Mouse (Mus musculus) liver, embryonic 12.5 days (tissue): ENCODE data around the gene Serpinb12. TPM values are rescaled to one million over a fixed set of nuclear protein-coding genes. Genes with fewer than 3 reads are reported as not detected.
"Not testable (repeated sequence)": the region's sequence is repeated elsewhere in the genome, so short reads cannot be mapped to it uniquely, and the experiment has no call there.

Experiments used
- ATAC-seq: fragments of 200-750 bp; cut with Nextera tagmentation; 2 replicates; pipeline ENCODE4 v1.8.0; 2017; ENCODE audit warnings: moderate number of reproducible peaks, mild to moderate bottlenecking, moderate library complexity
- H3K27ac ChIP-seq: fragments of 300-500 bp; sonication (generic); 2 replicates; pipeline ENCODE4 v1.5.1; 2016; ENCODE audit warnings: mild to moderate bottlenecking
- H3K27me3 ChIP-seq: fragments of 300-500 bp; sonication (generic); replicated peaks from 2 replicates; pipeline ENCODE4 v1.6.1; 2016; ENCODE audit warnings: mild to moderate bottlenecking, moderate library complexity
- H3K36me3 ChIP-seq: fragments of 300-500 bp; sonication (generic); 2 replicates; pipeline ENCODE4 v1.6.1; 2016; ENCODE audit warnings: mild to moderate bottlenecking, moderate library complexity
- H3K4me1 ChIP-seq: fragments of 300-500 bp; sonication (generic); 2 replicates; pipeline ENCODE4 v1.6.1; 2016
- H3K4me2 ChIP-seq: fragments of 300-500 bp; sonication (generic); 2 replicates; pipeline ENCODE4 v1.6.1; 2016; ENCODE audit warnings: mild to moderate bottlenecking, moderate library complexity
- H3K4me3 ChIP-seq: fragments of 300-500 bp; sonication (generic); 2 replicates; pipeline ENCODE4 v1.5.1; 2016; ENCODE audit warnings: mild to moderate bottlenecking, moderate library complexity
- H3K9ac ChIP-seq: fragments of 300-500 bp; sonication (generic); 2 replicates; pipeline ENCODE4 v1.6.1; 2016; ENCODE audit warnings: mild to moderate bottlenecking, moderate library complexity
- H3K9me3 ChIP-seq: fragments of 300-500 bp; sonication (generic); replicated peaks from 2 replicates; pipeline ENCODE4 v1.6.1; 2016; ENCODE audit warnings: mild to moderate bottlenecking, moderate library complexity
- WGBS: fragments of 180-500 bp; shearing (Covaris S2); methylation state at CpG from one replicate; pipeline ENCODE4 v1.1.7; 2016; ENCODE audit not compliant: insufficient replicate concordance; 5-methylcytosine and 5-hydroxymethylcytosine counted together
- polyA plus RNA-seq: library from polyadenylated mRNA; unstranded; fragments of >200 nt; fragmentation: Nextera tagmentation; extraction: Ambion mirVana; gene quantifications from 2 replicates; pipeline ENCODE4 v1.2.1, GENCODE M21; 2016

Serpinb12 gene
- polyA plus RNA-seq = not detected in 2 replicates

DNA sequence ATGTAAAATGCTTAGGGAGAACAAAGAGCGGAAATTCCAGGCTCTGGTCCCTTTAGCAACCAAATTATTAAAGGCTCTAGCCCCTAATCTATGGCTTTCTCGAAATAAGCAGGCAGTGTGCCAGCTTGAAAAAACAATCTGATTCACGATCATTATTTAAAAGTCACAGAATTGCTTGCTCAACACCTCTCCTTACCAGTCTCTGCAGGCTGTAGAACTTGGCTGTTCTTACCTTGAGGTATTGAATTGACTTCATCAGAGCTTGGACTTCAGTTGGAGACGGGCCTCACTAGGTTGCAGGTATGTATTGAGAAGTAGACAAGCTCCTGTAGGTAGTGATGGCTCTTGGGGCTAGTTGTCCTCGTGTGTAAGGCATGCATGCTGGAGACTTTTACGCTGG, at the start of gene Serpinb12:
Gene Serpinb12, plus strand, starts transcription at position 185 of the 400 bp plus-strand sequence.
- Histone ChIP-seq H3K27me3 (no peaks in the 10 kb centered on the region), H3K4me2 (no peak within 1 kb of the TSS), H3K4me1 (no peaks in the 10 kb centered on the region), H3K9ac (no peak within 1 kb of the TSS), H3K4me3 (no peak within 1 kb of the TSS), H3K36me3 (no peaks in the 10 kb centered on the region), H3K27ac (no peak within 1 kb of the TSS), H3K9me3 (no peaks in the 10 kb centered on the region)
- no peak for ATAC-seq
- WGBS = 66% methylated on average over 6 of the region's 6 CpGs

DNA sequence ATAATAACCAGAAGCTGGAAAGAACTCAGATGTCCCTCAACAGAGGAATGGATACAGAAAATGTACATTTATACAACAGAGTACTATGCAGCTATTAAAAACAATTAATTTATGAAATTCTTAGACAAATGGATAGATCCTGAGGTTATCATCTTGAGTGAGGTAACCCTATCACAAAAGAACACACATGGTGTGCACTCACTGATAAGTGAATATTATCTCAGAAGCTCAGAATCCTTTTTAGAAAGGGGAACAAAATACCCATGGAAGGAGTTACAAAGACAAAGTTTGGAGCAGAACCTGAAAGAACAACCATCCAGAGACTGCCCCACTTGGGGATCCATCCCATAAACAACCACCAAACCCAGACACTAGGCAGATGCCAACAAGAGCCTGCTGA, 39.1 kb upstream of the Serpinb12 start:
- H3K27me3 ChIP-seq, H3K36me3 ChIP-seq, H3K27ac ChIP-seq, H3K4me1 ChIP-seq, ATAC-seq, H3K9me3 ChIP-seq, H3K9ac ChIP-seq, H3K4me2 ChIP-seq, H3K4me3 ChIP-seq: not testable (repeated sequence)

DNA sequence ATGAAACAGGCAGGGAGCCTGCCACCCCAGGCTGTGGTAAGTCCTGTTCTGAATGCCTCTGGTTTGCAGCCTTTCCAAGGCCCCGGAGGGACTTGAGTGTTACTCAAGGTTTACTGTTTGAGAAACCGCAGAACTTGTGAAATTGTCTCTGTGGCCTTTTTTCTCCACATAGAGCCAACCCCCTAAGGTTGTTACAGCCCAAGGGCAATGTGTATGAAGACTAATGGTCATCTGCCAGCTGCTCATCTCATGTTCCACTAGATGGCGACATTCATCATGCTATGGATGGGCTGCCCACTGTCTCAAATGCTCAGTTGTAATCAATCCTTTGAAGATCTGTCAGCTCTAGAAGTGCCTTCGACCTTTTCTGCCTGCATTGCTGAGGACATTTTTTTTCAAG, 32.8 kb upstream of the Serpinb12 start:
- no peaks in the 10 kb centered on the region for H3K4me1 ChIP-seq
- no peak overlapping the region for H3K27ac ChIP-seq
- H3K9ac ChIP-seq = no peak overlapping the region
- no peak overlapping the region for H3K4me2 ChIP-seq
- WGBS = 14% methylated on average over 4 of the region's 4 CpGs
- no peaks in the 10 kb centered on the region for H3K36me3 ChIP-seq
- ATAC-seq = no peak
- no peaks in the 10 kb centered on the region for H3K9me3 ChIP-seq
- H3K4me3 ChIP-seq = no peak overlapping the region
- H3K27me3 ChIP-seq = no peaks in the 10 kb centered on the region

DNA sequence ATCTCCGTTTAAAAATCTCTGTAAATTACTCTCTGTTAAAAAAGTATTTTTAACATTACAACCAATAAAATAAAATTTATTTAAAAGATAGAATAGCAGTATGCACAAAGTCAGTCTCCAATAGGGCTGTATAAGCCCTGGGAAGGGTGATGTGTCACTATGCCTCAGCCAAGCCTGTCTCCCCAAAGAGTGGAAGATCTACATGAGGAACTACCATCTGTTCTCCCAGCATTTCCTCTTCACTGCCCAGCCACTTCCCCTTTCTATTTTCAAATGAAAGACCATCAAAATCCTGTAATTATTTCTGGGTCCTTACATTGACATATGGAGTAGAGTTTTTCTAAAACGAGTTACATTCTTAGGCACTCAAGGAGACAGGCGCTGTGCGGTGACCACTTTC, 2.3 kb upstream of the Serpinb12 start:
- no peaks in the 10 kb centered on the region for H3K27me3 ChIP-seq
- H3K27ac ChIP-seq = no peak overlapping the region
- no peaks in the 10 kb centered on the region for H3K9me3 ChIP-seq
- no peak overlapping the region for H3K9ac ChIP-seq
- no peaks in the 10 kb centered on the region for H3K4me1 ChIP-seq
- H3K4me3 ChIP-seq = no peak overlapping the region
- 35% methylated on average over 4 of the region's 4 CpGs for WGBS
- no peaks in the 10 kb centered on the region for H3K36me3 ChIP-seq
- H3K4me2 ChIP-seq = no peak overlapping the region
- peak; percentile 44; the same call in 1 of the 2 replicates for ATAC-seq

DNA sequence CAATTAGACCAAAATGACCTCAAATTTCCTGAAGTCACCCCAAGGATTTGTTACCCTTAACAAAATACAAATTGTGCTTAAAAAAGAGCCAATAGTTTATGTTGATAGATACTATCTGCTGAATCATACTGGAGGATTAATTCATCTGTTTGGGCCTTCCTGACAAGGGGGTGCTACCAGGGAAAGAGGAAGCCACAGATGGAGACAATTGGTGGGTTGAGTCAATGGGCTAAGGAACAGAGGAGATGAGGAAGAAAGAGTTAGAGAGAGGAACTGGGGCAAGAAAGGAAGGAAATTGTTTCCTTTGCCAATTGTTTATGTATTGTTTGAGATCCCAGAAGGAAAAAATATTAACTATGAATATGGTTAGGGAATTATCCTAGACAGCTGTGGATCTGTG, 591 bp upstream of the Serpinb12 start:
- no peak overlapping the region for H3K9ac ChIP-seq
- no peak overlapping the region for H3K27ac ChIP-seq
- no peak overlapping the region for H3K4me3 ChIP-seq
- ATAC-seq = no peak
- no peaks in the 10 kb centered on the region for H3K27me3 ChIP-seq
- H3K4me2 ChIP-seq = no peak overlapping the region
- no peaks in the 10 kb centered on the region for H3K9me3 ChIP-seq
- H3K4me1 ChIP-seq = no peaks in the 10 kb centered on the region
- H3K36me3 ChIP-seq = no peaks in the 10 kb centered on the region

DNA sequence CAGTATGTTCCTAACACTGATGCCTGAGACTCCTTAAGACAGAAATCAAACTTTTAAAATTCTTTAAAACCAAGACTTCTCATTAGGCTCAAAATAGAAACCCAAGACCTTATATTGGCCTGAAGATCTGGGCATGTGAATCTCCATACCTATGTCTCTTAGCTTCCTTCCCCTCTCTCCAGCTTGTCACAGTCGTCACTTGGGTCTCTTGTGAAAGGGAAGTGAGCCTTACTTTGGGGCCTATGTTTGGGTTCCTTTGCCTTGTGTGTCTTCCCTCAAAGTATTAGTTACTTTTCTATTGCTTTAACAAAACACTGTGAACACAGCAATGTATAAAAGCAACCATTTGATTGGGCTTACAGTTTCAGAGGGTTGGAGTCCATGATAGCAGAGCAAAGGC, 13.0 kb downstream of the Serpinb12 start:
- H3K4me1 ChIP-seq = no peaks in the 10 kb centered on the region
- 35% methylated on average over 1 of the region's 1 CpGs for WGBS
- H3K27ac ChIP-seq = no peak overlapping the region
- no peak overlapping the region for H3K9ac ChIP-seq
- H3K36me3 ChIP-seq = no peaks in the 10 kb centered on the region
- no peaks in the 10 kb centered on the region for H3K9me3 ChIP-seq
- no peak overlapping the region for H3K4me2 ChIP-seq
- no peaks in the 10 kb centered on the region for H3K27me3 ChIP-seq
- no peak overlapping the region for H3K4me3 ChIP-seq
- ATAC-seq = no peak

DNA sequence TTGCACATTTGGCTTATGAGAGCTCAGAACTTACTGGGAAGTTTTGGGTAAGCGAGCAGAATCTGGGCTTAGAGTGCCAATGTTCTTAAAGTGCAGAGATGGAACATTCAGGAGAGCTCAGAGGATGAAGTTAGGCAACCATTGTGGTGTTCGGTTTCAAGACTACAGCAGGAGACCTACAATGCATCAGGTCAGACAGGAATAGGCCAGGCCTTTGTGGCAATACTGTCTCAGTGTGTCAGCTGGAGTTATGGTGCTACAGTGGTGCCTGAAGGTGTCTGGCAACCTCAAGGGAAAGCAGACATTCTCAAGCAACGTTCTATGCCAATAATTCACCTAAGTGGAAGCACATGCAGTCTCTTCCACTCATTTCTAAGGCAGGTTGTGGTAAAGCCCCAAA, 25.7 kb downstream of the Serpinb12 start:
- 54% methylated on average over 3 of the region's 3 CpGs for WGBS
- H3K9ac ChIP-seq = no peak overlapping the region
- H3K27ac ChIP-seq = no peak overlapping the region
- no peaks in the 10 kb centered on the region for H3K36me3 ChIP-seq
- no peak overlapping the region for H3K4me3 ChIP-seq
- no peaks in the 10 kb centered on the region for H3K9me3 ChIP-seq
- H3K4me1 ChIP-seq = no peaks in the 10 kb centered on the region
- no peak for ATAC-seq
- no peak overlapping the region for H3K4me2 ChIP-seq
- H3K27me3 ChIP-seq = no peaks in the 10 kb centered on the region

DNA sequence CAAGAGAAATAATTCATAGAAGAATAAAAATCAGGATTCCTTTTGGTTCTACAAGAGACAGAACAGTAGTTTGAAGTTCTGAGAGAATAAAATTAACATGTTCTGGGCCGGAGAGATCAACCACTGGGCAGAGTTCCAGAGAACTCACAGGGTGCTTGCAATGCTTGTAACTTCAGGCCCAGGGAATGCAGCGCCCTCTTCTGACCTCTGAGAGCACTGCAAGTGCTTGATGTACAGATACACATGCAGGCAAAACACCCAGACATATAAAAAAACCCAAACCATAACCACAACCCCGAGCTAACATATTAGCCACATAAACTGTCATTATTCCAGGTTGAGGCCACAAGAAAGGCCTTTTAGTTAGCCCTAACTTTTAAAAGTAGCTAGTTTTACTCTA, 26.8 kb downstream of the Serpinb12 start:
- no peak overlapping the region for H3K27ac ChIP-seq
- no peak for ATAC-seq

DNA sequence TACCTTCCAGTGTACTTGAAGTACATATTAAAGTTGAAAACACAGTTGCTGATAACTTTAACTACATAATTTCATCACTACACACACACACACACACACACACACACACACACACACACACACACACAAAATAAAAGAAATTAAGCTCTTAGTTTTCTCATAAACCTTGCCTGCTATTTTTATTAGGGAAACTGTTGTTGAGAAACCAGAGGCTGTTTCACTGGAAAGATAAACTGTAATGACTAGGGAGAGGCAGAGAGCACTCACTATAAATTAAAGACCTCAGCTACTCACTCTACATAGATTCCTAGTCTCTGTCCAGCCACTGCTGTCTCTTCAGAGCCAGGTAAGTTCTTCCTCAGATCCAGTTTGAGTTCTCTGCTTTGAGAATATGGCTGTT, 46.4 kb downstream of the Serpinb12 start, which contains the start of gene Serpinb13:
Gene Serpinb13, plus strand, starts transcription at position 301 of the 400 bp plus-strand sequence.
- Histone ChIP-seq H3K36me3 (no peaks in the 10 kb centered on the region), H3K27me3 (no peaks in the 10 kb centered on the region), H3K9me3 (no peaks in the 10 kb centered on the region), H3K4me2 (no peak within 1 kb of the TSS), H3K4me1 (no peaks in the 10 kb centered on the region), H3K9ac (no peak within 1 kb of the TSS), H3K27ac (no peak within 1 kb of the TSS), H3K4me3 (no peak within 1 kb of the TSS)
- no peak for ATAC-seq

More for the DNA sequence above, 26.8 kb downstream of the Serpinb12 start:
- WGBS = 29% methylated on average over 3 of the region's 3 CpGs
- H3K9ac ChIP-seq = no peak overlapping the region
- H3K4me3 ChIP-seq = no peak overlapping the region
- H3K9me3 ChIP-seq = no peaks in the 10 kb centered on the region
- H3K4me2 ChIP-seq = no peak overlapping the region
- no peaks in the 10 kb centered on the region for H3K4me1 ChIP-seq
- H3K36me3 ChIP-seq = no peaks in the 10 kb centered on the region
- no peaks in the 10 kb centered on the region for H3K27me3 ChIP-seq

DNA sequence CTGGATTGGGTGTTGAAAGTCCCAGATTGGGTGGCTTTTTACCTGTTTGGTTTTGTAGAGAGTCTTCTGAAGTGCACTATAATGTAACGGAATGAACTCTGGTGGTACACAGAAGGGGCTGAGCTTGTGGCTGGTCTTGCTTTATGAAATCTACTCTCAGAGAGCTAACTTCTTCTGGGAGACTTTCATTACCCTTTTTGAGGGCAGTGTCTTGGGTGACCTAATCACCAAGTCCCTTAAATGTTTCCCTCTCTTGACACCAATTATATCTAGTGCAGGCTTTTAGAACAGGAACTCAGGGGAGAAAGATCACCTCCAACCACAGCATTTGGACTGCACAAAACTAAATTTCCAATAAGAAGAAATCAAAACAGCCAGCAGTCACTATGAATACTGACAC, 48.8 kb downstream of the Serpinb12 start:
- no peak overlapping the region for H3K9ac ChIP-seq
- WGBS = 79% methylated on average over 1 of the region's 1 CpGs
- ATAC-seq = no peak
- H3K4me2 ChIP-seq = no peak overlapping the region
- H3K4me1 ChIP-seq = no peaks in the 10 kb centered on the region
- no peak overlapping the region for H3K27ac ChIP-seq
- no peak overlapping the region for H3K4me3 ChIP-seq
- H3K36me3 ChIP-seq = no peaks in the 10 kb centered on the region
- no peaks in the 10 kb centered on the region for H3K27me3 ChIP-seq
- no peaks in the 10 kb centered on the region for H3K9me3 ChIP-seq

DNA sequence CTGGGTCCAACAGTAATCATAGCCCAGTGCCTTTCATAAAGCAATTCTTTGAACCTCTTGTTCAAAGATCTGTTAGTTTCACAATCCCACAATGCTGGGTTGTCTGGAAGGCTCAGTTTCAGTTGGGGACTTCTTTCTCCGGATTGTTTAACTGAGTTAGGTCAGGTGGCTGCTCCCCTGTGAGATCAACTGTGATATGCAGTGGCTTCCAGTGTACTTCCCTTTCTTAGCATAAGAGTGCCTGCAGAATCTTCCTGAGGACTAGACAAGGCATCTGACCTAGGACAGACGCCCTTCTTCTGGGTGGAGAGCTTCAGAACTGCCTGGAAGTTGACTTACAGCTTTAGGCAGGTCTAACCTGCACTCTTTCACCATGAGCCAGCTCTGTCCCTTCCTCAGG, 49.6 kb downstream of the Serpinb12 start:
- no peaks in the 10 kb centered on the region for H3K36me3 ChIP-seq
- no peak overlapping the region for H3K4me2 ChIP-seq
- no peak overlapping the region for H3K9ac ChIP-seq
- no peaks in the 10 kb centered on the region for H3K9me3 ChIP-seq
- no peak overlapping the region for H3K4me3 ChIP-seq
- WGBS = 34% methylated on average over 2 of the region's 2 CpGs
- H3K27me3 ChIP-seq = no peaks in the 10 kb centered on the region
- H3K4me1 ChIP-seq = no peaks in the 10 kb centered on the region
- no peak for ATAC-seq
- no peak overlapping the region for H3K27ac ChIP-seq

DNA sequence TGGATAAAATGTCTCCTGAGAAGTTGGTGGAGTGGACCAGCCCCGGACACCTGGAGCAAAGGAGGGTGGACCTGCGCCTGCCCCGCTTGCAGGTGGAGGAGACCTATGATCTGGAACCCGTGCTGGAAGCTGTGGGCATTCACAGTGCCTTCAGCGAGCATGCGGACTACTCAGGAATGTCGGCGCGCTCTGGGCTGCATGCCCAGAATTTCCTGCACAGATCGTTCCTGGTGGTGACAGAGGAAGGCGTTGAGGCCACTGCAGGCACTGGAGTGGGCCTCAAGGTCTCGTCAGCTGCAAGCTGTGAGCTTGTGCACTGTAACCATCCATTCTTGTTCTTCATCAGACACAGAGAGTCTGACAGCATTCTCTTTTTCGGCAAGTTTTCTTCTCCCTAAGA, 66.2 kb downstream of the Serpinb12 start:
- Histone ChIP-seq H3K4me1 (no peaks in the 10 kb centered on the region), H3K27ac (no peak overlapping the region), H3K27me3 (no peaks in the 10 kb centered on the region), H3K36me3 (no peaks in the 10 kb centered on the region), H3K4me2 (no peak overlapping the region), H3K9me3 (no peaks in the 10 kb centered on the region; the same call in 1 of the 2 replicates), H3K4me3 (no peak overlapping the region), H3K9ac (no peak overlapping the region)
- 58% methylated on average over 13 of the region's 13 CpGs for WGBS
- no peak for ATAC-seq

DNA sequence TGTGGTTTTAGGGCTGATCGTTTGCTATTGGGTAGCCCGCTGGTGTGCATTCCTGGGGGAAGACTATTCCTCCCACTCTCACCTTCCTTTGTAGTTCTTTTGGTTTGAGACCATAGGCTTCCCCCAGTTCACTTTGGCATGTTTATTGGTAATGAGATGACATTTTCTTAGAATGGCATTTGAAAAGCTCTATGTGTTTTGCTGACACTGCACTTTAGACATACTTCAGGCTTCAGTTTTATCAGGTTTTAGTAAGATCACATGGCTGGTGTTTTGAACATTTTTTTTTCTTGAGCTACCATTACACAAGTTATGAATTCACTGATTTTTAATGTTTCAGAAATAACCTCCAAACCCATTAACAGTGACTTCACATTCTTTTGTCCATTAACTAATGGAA, 67.5 kb downstream of the Serpinb12 start:
- H3K27me3 ChIP-seq = no peaks in the 10 kb centered on the region
- H3K36me3 ChIP-seq = no peaks in the 10 kb centered on the region
- no peaks in the 10 kb centered on the region for H3K4me1 ChIP-seq
- H3K9me3 ChIP-seq = no peaks in the 10 kb centered on the region
- no peak overlapping the region for H3K27ac ChIP-seq
- H3K4me2 ChIP-seq = no peak overlapping the region
- ATAC-seq = no peak
- no peak overlapping the region for H3K4me3 ChIP-seq
- 75% methylated on average over 2 of the region's 2 CpGs for WGBS
- no peak overlapping the region for H3K9ac ChIP-seq
